In the genomic region with DNA sequence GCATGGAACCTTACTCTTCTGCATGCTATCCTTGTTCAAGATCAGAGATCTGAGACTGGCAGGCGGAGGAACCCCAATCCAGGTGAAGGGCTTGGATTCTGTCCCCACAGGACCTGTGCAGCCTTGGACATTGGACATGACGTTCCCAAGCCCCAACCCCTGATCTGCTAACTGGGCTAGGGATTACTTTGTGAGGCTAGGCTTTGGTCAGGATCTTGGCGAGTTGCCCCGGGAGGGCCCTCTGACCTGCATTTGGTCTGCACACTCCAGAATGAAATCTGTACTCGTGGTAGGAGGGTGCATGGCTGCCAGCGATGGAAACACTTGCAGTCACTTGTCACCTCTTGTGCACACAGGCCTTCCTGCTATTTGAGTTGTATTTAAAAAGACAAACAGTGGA, we compare ENCODE assay signal across 30 mouse cellular contexts. TPM values are rescaled to one million over a fixed set of nuclear protein-coding genes. Genes with fewer than 3 reads are reported as not detected.
DNase-seq lines count a peak whose midpoint lies in the region; ATAC-seq lines count a peak whose summit lies in the region.
"Had no signal": no experiment of that assay in that cellular context is flagged by ENCODE, and none has a peak within 500 bp of the region (broad histone marks: within the 10 kb centered on the region; RNA-seq: fewer than 3 reads in every experiment).

No protein-coding gene starts in this region.

- no peaks in the 10 kb centered on the region for H3K4me1 ChIP-seq in kidney, embryonic 14.5 days (ENCODE audit: control insufficient read depth, insufficient read depth, low read length)
- H3K4me1 ChIP-seq in liver, embryonic 16.5 days (ENCODE audit: control insufficient read depth, low read depth, low read length), result no peaks in the 10 kb centered on the region
- H3K4me1 ChIP-seq: forebrain, embryonic 13.5 days; intestine, embryonic 15.5 days; lung, embryonic 15.5 days; midbrain, embryonic 12.5 days; neural tube, embryonic 12.5 days had no signal

- 88% methylated on average over 6 of the region's 6 CpGs for WGBS in kidney, embryonic 14.5 days
- 60% methylated on average over 6 of the region's 6 CpGs for WGBS in liver, embryonic 16.5 days (ENCODE audit: insufficient replicate concordance)

- no peaks in the 10 kb centered on the region for H3K27me3 ChIP-seq in kidney, embryonic 14.5 days (ENCODE audit: control insufficient read depth, insufficient read depth, low read length)
- no peaks in the 10 kb centered on the region for H3K27me3 ChIP-seq in liver, embryonic 16.5 days (ENCODE audit: control insufficient read depth, insufficient read depth, low read depth, low read length)
- H3K27me3 ChIP-seq: forebrain, embryonic 13.5 days; heart, embryonic 15.5 days; intestine, embryonic 15.5 days; liver, embryonic 13.5 days; lung, embryonic 15.5 days; midbrain, embryonic 12.5 days; neural tube, embryonic 12.5 days had no signal

- no peak overlapping the region for H3K9ac ChIP-seq in kidney, embryonic 14.5 days (ENCODE audit: low read depth, low read length)
- no peak overlapping the region for H3K9ac ChIP-seq in liver, embryonic 16.5 days (ENCODE audit: low read depth, low read length)
- H3K9ac ChIP-seq: forebrain, embryonic 13.5 days; heart, embryonic 15.5 days; intestine, embryonic 15.5 days; liver, embryonic 13.5 days; lung, embryonic 15.5 days; midbrain, embryonic 12.5 days; neural tube, embryonic 12.5 days had no signal

- H3K27ac ChIP-seq in kidney, embryonic 14.5 days (ENCODE audit: low read depth, low read length), result no peak overlapping the region
- no peak overlapping the region for H3K27ac ChIP-seq in liver, embryonic 16.5 days (ENCODE audit: low read length)
- H3K27ac ChIP-seq: forebrain, embryonic 13.5 days; heart, embryonic 10.5 days; heart, embryonic 15.5 days; intestine, embryonic 15.5 days; liver, embryonic 13.5 days; lung, embryonic 15.5 days; midbrain, embryonic 12.5 days; neural tube, embryonic 12.5 days; stomach, postnatal 0 days had no signal

- no peaks in the 10 kb centered on the region for H3K9me3 ChIP-seq in kidney, embryonic 14.5 days (ENCODE audit: control insufficient read depth, low read length)
- H3K9me3 ChIP-seq in liver, embryonic 16.5 days (replicated peaks; ENCODE audit: control insufficient read depth, low read length), result no peaks in the 10 kb centered on the region
- H3K9me3 ChIP-seq: forebrain, embryonic 13.5 days; heart, embryonic 10.5 days; heart, embryonic 15.5 days; intestine, embryonic 15.5 days; liver, embryonic 13.5 days; lung, embryonic 15.5 days; midbrain, embryonic 12.5 days; neural tube, embryonic 12.5 days had no signal

- ATAC-seq in kidney, embryonic 14.5 days (ENCODE audit: low FRiP score, low TSS enrichment), result no peak
- ATAC-seq in liver, embryonic 16.5 days (ENCODE audit: low read depth), result peak; percentile 67
- ATAC-seq in megakaryocyte-erythroid progenitor cell, adult 5-6 weeks (replicated peaks; ENCODE audit: low FRiP score, low TSS enrichment, poor library complexity, severe bottlenecking), result no peak
- ATAC-seq: CD4-positive, CD25-positive, alpha-beta regulatory T cell, adult 4 months; forebrain, embryonic 13.5 days; hindbrain, embryonic 16.5 days; intestine, embryonic 15.5 days had no signal

- peak; percentile 79 for DNase-seq in kidney, adult 11 months
- no peak for DNase-seq in liver
- DNase-seq in kidney, postnatal 36 days, result peak; percentile 86 to 89
- DNase-seq in thymus, postnatal 10 days (ENCODE audit: low spot score in 2 of 2), result no peak
- DNase-seq: adrenal gland, adult 8-10 months; cerebellum, adult 11 months; cerebellum, adult 9-10 months; cerebellum, postnatal 36 days; gastrocnemius, postnatal 14 days; heart, adult 11 months; layer of hippocampus, adult 9-11 months; liver, embryonic 13.5 days; lung, postnatal 36 days; right cerebral cortex, postnatal 4 days; thymus, adult 18-20 months; thymus, postnatal 36 days had no signal

- no peak overlapping the region for H3K4me3 ChIP-seq in kidney, embryonic 14.5 days (ENCODE audit: low read length)
- no peak overlapping the region for H3K4me3 ChIP-seq in liver, embryonic 16.5 days (ENCODE audit: low read depth, low read length)
- H3K4me3 ChIP-seq: forebrain, embryonic 13.5 days; heart, embryonic 10.5 days; heart, embryonic 15.5 days; intestine, embryonic 15.5 days; liver, embryonic 13.5 days; lung, embryonic 15.5 days; midbrain, embryonic 12.5 days; myocyte; neural tube, embryonic 12.5 days had no signal

- H3K36me3 ChIP-seq in kidney, embryonic 14.5 days (ENCODE audit: control insufficient read depth, insufficient read depth, low read length), result peaks cover 12% of the 10 kb centered on the region; the same call in 1 of the 2 replicates
- H3K36me3 ChIP-seq in liver, embryonic 16.5 days (ENCODE audit: control insufficient read depth, insufficient read depth), result no peaks in the 10 kb centered on the region
- H3K36me3 ChIP-seq: liver, embryonic 13.5 days; lung, embryonic 15.5 days had no signal

- H3K4me2 ChIP-seq in kidney, embryonic 14.5 days (replicated peaks; ENCODE audit: low read depth, low read length), result no peak overlapping the region
- H3K4me2 ChIP-seq in liver, embryonic 16.5 days (ENCODE audit: low read depth, low read length), result no peak overlapping the region
- H3K4me2 ChIP-seq: forebrain, embryonic 13.5 days; heart, embryonic 15.5 days; intestine, embryonic 15.5 days; liver, embryonic 13.5 days; lung, embryonic 15.5 days; midbrain, embryonic 12.5 days; neural tube, embryonic 12.5 days had no signal

RNA-seq across cellular contexts. Expression of a gene that starts 45.8 kb away (rescaled TPM):
- polyA plus RNA-seq in kidney, embryonic 14.5 days (2014; fragmentation: Nextera tagmentation; extraction: Ambion mirVana), result 65.9 and 79.1 TPM in 2 replicates
- polyA plus RNA-seq in liver, embryonic 16.5 days (2015; fragmentation: Nextera tagmentation; extraction: Ambion mirVana), result 16.8 and 17.0 TPM in 2 replicates
- total RNA-seq in megakaryocyte-erythroid progenitor cell, adult 5-6 weeks (2014; fragmentation: Nextera tagmentation), result 84.1 and 94.3 TPM in 2 replicates
- 51.3 and 61.0 TPM in 2 replicates for total RNA-seq in megakaryocyte-erythroid progenitor cell, adult 5-6 weeks (2017)

RNA-seq across cellular contexts. Expression of a gene that starts 47.3 kb away (rescaled TPM):
- polyA plus RNA-seq in kidney, embryonic 14.5 days (2014; fragmentation: Nextera tagmentation; extraction: Ambion mirVana), result 14.0 and 23.5 TPM in 2 replicates
- polyA plus RNA-seq in liver, embryonic 16.5 days (2015; fragmentation: Nextera tagmentation; extraction: Ambion mirVana), result 1.4 and 2.1 TPM in 2 replicates
- total RNA-seq in megakaryocyte-erythroid progenitor cell, adult 5-6 weeks (2014; fragmentation: Nextera tagmentation), result 7.2 and 7.8 TPM in 2 replicates
- 3.4 and 9.1 TPM in 2 replicates for total RNA-seq in megakaryocyte-erythroid progenitor cell, adult 5-6 weeks (2017)

RNA-seq across cellular contexts. Expression of a gene that starts 49.6 kb away (rescaled TPM):
- 17.5 and 23.7 TPM in 2 replicates for polyA plus RNA-seq in kidney, embryonic 14.5 days (2014; fragmentation: Nextera tagmentation; extraction: Ambion mirVana)
- 2.0 and 2.5 TPM in 2 replicates for polyA plus RNA-seq in liver, embryonic 16.5 days (2015; fragmentation: Nextera tagmentation; extraction: Ambion mirVana)
- 4.2 and 5.5 TPM in 2 replicates for total RNA-seq in megakaryocyte-erythroid progenitor cell, adult 5-6 weeks (2014; fragmentation: Nextera tagmentation)
- 1.9 and 3.0 TPM in 2 replicates for total RNA-seq in megakaryocyte-erythroid progenitor cell, adult 5-6 weeks (2017)
- polyA plus RNA-seq: CD4-positive, CD25-positive, alpha-beta regulatory T cell, adult 4 months had no signal

Comparison
In these comparisons a context has a peak if more than half of its experiments do, and no peak if none do; other contexts are left out.
1. DNase-seq: peak in kidney, adult 11 months (single experiment) and kidney, postnatal 36 days (2 of 2); none in liver (single experiment) and thymus, postnatal 10 days (0 of 2).